Mouse (Mus musculus) cerebellum, adult 11-12 months (tissue): ENCODE results near the gene Ufc1.

Experiments used
- DNase-seq: peaks from one replicate; pipeline ENCODE4 v3.0.0; 2022

Ufc1 gene

GRCm38 (mm10) chr1:171268341-171268740 is 26.5 kb downstream of the Ufc1 start:
- no peak for DNase-seq

- DNase-seq = no peak
Measured at GRCm38 (mm10) chr1:171265971-171266744, 28.7 kb downstream of the Ufc1 start.

- no peak for DNase-seq
Measured at GRCm38 (mm10) chr1:171263666-171264461, 31.0 kb downstream of the Ufc1 start.

- DNase-seq = peak; percentile 19
Measured at GRCm38 (mm10) chr1:171263185-171263611, 31.6 kb downstream of the Ufc1 start.

- peak; percentile 40 for DNase-seq
Measured at GRCm38 (mm10) chr1:171262594-171263130, 32.2 kb downstream of the Ufc1 start.

GRCm38 (mm10) chr1:171260316-171260715 is 34.5 kb downstream of the Ufc1 start:
- no peak for DNase-seq

- peak; percentile 6 for DNase-seq
Measured at GRCm38 (mm10) chr1:171258921-171259320, 35.9 kb downstream of the Ufc1 start.

- DNase-seq = no peak
Measured at GRCm38 (mm10) chr1:171257781-171258180, 37.0 kb downstream of the Ufc1 start.

- no peak for DNase-seq
Measured at GRCm38 (mm10) chr1:171256937-171257548, 37.8 kb downstream of the Ufc1 start.

GRCm38 (mm10) chr1:171256095-171256818 is 38.6 kb downstream of the Ufc1 start:
- DNase-seq = no peak

- DNase-seq = no peak
Measured at GRCm38 (mm10) chr1:171252415-171252814, 42.4 kb downstream of the Ufc1 start.

GRCm38 (mm10) chr1:171251594-171252324 is 43.1 kb downstream of the Ufc1 start:
- DNase-seq = no peak

GRCm38 (mm10) chr1:171250680-171251593 is 43.9 kb downstream of the Ufc1 start, which contains the start of gene Ndufs2:
Gene Ndufs2 (minus strand): TSS chr1:171251388.
- no peak for DNase-seq

- no peak for DNase-seq
Measured at GRCm38 (mm10) chr1:171249913-171250600, 44.8 kb downstream of the Ufc1 start, which contains the start of gene Adamts4. Gene Adamts4 (plus strand): TSS chr1:171250421.

- DNase-seq = no peak
Measured at GRCm38 (mm10) chr1:171248386-171249226, 46.2 kb downstream of the Ufc1 start.

GRCm38 (mm10) chr1:171247916-171248315 is 46.9 kb downstream of the Ufc1 start:
- DNase-seq = no peak

GRCm38 (mm10) chr1:171247453-171247841 is 47.4 kb downstream of the Ufc1 start:
- DNase-seq = peak; percentile 56

GRCm38 (mm10) chr1:171246709-171247452 is 47.9 kb downstream of the Ufc1 start:
- peak; percentile 98 for DNase-seq
